Mouse (Mus musculus) forebrain, embryonic 11.5 days (tissue): ENCODE results near the gene Cmtm4. TPM values are rescaled to one million over a fixed set of nuclear protein-coding genes. Genes with fewer than 3 reads are reported as not detected.

Source experiments
- ATAC-seq: fragments of 200-750 bp; cut with Nextera tagmentation; replicated peaks from 2 replicates; pipeline ENCODE4 v1.8.0; 2017; ENCODE audit warnings: moderate TSS enrichment; ENCODE audit not compliant: low FRiP score
- DNase-seq: peaks from one replicate; pipeline ENCODE4 v3.0.0-alpha.2; 2017; ENCODE audit warnings: low spot score
- H3K27ac ChIP-seq: fragments of 300-500 bp; sonication (generic); 2 replicates; pipeline ENCODE4 v1.5.1; 2014; ENCODE audit warnings: low read depth, low read length
- H3K27me3 ChIP-seq: fragments of 300-500 bp; sonication (generic); 2 replicates; pipeline ENCODE4 v1.6.1; 2014; ENCODE audit warnings: mild to moderate bottlenecking, low read length, mixed read lengths; ENCODE audit not compliant: control insufficient read depth, insufficient read depth
- H3K36me3 ChIP-seq: fragments of 300-500 bp; sonication (generic); 2 replicates; pipeline ENCODE4 v1.6.1; 2014; ENCODE audit warnings: mild to moderate bottlenecking, low read length, moderate library complexity, mixed read lengths; ENCODE audit not compliant: control insufficient read depth, insufficient read depth
- H3K4me1 ChIP-seq: fragments of 300-500 bp; sonication (generic); replicated peaks from 2 replicates; pipeline ENCODE4 v1.6.1; 2014; ENCODE audit warnings: low read length, mixed read lengths; ENCODE audit not compliant: control insufficient read depth, insufficient read depth
- H3K4me2 ChIP-seq: fragments of 300-500 bp; sonication (generic); 2 replicates; pipeline ENCODE4 v1.6.1; 2014; ENCODE audit warnings: low read depth, mild to moderate bottlenecking, low read length, moderate library complexity, mixed read lengths; ENCODE audit not compliant: severe bottlenecking
- H3K4me3 ChIP-seq: fragments of 300-500 bp; sonication (generic); 2 replicates; pipeline ENCODE4 v1.5.1; 2014; ENCODE audit warnings: low read depth, low read length
- H3K9ac ChIP-seq: fragments of 300-500 bp; sonication (generic); 2 replicates; pipeline ENCODE4 v1.6.1; 2014; ENCODE audit warnings: low read length
- H3K9me3 ChIP-seq: fragments of 300-500 bp; sonication (generic); 2 replicates; pipeline ENCODE4 v1.6.1; 2016; ENCODE audit warnings: low read length, mixed read lengths; ENCODE audit not compliant: control insufficient read depth
- WGBS: fragments of 180-500 bp; shearing (Covaris S2); extraction: QIAGEN DNeasy Blood & Tissue Kit; methylation state at CpG from one replicate; pipeline ENCODE4 v1.1.7; 2014; 5-methylcytosine and 5-hydroxymethylcytosine counted together
- polyA plus RNA-seq: library from polyadenylated mRNA; unstranded; fragments of >200 nt; fragmentation: Nextera tagmentation; extraction: Ambion mirVana; gene quantifications from 2 replicates; pipeline ENCODE4 v1.2.1, GENCODE M21; 2014

Gene Cmtm4
- polyA plus RNA-seq, 1 experiment from 2014 or later: 3.3 TPM

DNA sequence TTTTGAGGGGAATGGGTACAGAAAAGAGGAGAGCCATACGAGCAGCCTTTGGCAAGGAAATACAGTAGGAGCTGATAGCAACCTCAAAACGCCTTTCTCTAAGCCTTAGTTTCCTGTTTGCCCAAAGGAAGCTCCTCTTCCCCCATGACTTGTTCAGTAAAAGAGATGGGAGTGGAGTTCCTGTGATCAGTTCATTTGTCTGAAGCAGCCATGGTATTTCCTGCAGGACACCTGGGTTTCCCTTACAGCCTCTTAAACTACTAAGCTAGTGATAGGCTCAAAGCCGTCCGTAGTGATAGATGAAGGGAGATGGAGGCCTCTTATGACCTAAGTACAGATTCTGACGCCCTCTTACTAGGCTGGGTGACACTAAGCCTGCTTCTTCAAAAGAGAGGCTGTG, 53.2 kb downstream of the Cmtm4 start:
- WGBS: 85% methylated on average over 5 of the region's 5 CpGs
- no peaks in the 10 kb centered on the region; the same call in 1 of the 2 replicates for H3K4me1 ChIP-seq
- no peak overlapping the region for H3K9ac ChIP-seq
- no peak overlapping the region for H3K27ac ChIP-seq
- H3K9me3 ChIP-seq: no peaks in the 10 kb centered on the region
- H3K4me2 ChIP-seq: no peak overlapping the region
- ATAC-seq: no peak
- H3K4me3 ChIP-seq: no peak overlapping the region
- no peak for DNase-seq
- no peaks in the 10 kb centered on the region for H3K36me3 ChIP-seq
- no peaks in the 10 kb centered on the region for H3K27me3 ChIP-seq

GRCm38 (mm10) chr8:104341678-104342077, 53.9 kb downstream of the Cmtm4 start:
- Histone ChIP-seq H3K9me3 (no peaks in the 10 kb centered on the region), H3K4me2 (peak overlapping the region; percentile 85), H3K4me1 (no peaks in the 10 kb centered on the region; the same call in 1 of the 2 replicates), H3K9ac (peak overlapping the region; percentile 10; the same call in 1 of the 2 replicates), H3K36me3 (no peaks in the 10 kb centered on the region), H3K4me3 (peak overlapping the region; percentile 55; the same call in 1 of the 2 replicates), H3K27ac (no peak overlapping the region), H3K27me3 (no peaks in the 10 kb centered on the region)
- DNase-seq (no peak), ATAC-seq (no peak)
- WGBS: 48% methylated on average over 6 of the region's 6 CpGs

DNA sequence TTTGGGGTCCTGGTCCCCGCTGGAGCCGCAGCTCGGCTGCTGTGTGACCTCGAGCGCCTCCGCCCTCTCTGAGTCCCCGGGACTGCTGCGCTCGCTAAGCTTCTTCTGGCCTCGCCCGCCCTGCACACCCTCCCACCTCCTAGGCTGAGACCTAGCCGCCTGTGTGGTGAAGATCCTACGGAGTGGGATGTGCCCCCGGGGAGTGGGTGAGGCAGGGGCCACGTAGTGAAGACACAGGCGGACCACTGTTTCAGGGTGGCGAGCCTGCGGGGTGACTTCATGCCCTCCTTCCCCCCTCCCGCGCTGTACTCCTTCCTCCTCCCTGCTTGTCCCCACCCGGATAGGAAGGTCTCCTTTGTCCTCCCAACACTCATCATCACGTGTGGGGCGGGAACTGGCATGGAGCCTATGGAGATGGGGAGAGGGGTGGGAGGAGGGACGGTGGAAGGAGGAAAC, 54.5 kb downstream of the Cmtm4 start:
- peak overlapping the region; percentile 55 for H3K4me3 ChIP-seq
- H3K4me2 ChIP-seq: peak overlapping the region; percentile 85
- peak overlapping the region; percentile 31; the same call in 1 of the 2 replicates for H3K27ac ChIP-seq
- DNase-seq (no peak), ATAC-seq (peak; percentile 73)
- H3K36me3 ChIP-seq: no peaks in the 10 kb centered on the region
- H3K9me3 ChIP-seq: no peaks in the 10 kb centered on the region
- no peaks in the 10 kb centered on the region for H3K27me3 ChIP-seq
- no peaks in the 10 kb centered on the region; the same call in 1 of the 2 replicates for H3K4me1 ChIP-seq
- under 1% methylated on average over 22 of the region's 24 CpGs for WGBS
- peak overlapping the region; percentile 74 for H3K9ac ChIP-seq

DNA sequence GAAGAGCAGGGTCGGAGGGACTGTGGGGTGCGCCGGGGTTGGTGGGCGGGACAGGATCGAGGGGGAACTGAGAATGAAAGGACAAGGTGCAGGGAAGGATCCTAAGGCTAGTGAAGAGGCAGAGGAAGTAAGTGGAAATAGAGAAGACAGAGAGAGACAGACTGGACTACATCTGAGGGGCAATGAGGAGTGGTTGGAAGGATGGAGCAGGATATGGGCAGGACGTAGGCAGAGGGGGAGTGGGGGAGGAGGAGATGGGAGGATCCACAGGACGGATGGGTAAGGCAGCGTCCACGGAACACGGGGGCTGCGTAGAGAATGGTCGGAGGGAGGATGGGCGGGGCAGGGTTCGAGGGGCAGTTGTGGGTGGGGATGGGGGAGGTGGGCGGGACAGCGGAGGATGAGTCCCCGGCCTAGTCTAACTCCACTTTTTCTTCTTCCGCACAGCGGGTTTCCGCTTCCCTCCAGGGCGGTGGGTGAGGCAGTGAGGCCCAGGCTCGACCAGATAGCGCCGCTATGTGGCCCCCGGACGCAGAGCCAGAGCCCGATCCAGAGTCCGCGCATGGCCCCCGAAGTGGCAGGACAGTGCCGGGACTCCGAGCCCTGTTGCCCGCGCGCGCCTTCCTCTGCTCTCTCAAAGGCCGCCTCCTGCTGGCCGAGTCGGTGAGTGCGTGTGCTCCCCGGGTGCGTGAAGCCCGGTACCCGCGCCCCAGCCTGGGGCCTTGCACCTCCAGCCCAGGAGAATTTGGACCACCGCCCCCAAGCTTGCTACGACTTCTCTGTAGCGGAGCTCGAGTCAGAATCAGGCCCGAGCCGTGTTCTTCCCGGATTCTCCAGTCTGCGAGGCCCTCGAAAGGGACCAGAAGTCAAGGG, 55.1 kb downstream of the Cmtm4 start:
- Histone ChIP-seq H3K9me3 (no peaks in the 10 kb centered on the region), H3K27ac (peak overlapping the region; percentile 31), H3K4me2 (peak overlapping the region; percentile 85), H3K4me3 (peak overlapping the region; percentile 55), H3K9ac (peak overlapping the region; percentile 74), H3K4me1 (no peaks in the 10 kb centered on the region; the same call in 1 of the 2 replicates), H3K27me3 (no peaks in the 10 kb centered on the region), H3K36me3 (no peaks in the 10 kb centered on the region)
- peak; percentile 80 for ATAC-seq
- under 1% methylated on average over 45 of the region's 54 CpGs for WGBS
- peak; percentile 91 for DNase-seq

- Histone ChIP-seq H3K9me3 (no peaks in the 10 kb centered on the region), H3K4me3 (peak overlapping the region; percentile 55), H3K36me3 (no peaks in the 10 kb centered on the region), H3K9ac (peak overlapping the region; percentile 74), H3K27ac (no peak overlapping the region), H3K4me1 (no peaks in the 10 kb centered on the region; the same call in 1 of the 2 replicates), H3K27me3 (no peaks in the 10 kb centered on the region), H3K4me2 (peak overlapping the region; percentile 85)
- WGBS: 5% methylated on average over 6 of the region's 6 CpGs
- DNase-seq (no peak), ATAC-seq (no peak)
Observed at GRCm38 (mm10) chr8:104339983-104340232, 55.7 kb downstream of the Cmtm4 start.

DNA sequence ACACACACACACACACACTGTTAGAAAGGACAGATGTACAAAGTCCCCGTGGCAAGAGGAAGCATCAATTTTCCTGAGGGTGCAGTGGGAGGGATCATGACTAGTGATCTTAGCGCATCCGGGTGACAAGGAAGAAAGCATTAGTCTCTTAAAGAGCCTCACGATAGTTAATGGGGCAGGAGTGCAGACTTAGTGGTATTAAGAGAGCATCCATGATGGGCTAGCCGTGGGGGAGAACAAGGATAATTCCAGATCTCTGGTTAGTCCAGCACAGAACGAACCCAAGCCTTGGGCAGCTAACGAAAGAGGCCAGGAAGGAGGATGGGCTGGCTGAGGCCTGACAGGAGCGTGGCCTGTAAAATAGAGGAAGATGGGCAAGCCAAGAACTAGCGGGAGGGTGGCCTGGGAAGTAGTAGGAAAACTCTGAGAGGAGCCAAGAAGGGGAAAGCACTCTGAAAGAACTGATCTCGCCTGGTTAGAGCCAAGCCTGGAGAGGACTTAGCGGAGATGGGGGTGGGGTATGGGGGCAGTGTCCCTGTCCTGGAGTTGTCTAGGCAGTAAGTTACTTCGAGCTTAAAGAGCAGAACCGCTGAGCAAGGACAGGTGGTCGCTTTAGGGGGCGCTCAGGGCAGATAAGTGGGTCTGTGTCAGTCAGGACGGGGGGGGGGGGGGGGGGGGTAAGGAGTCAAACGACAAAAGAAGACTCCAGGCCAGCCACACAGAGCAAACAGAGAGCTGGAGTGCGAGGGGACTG, 56.2 kb downstream of the Cmtm4 start, which contains the start of gene Cmtm3:
Cmtm3 (plus strand) TSS at position 182 of the 754 bp plus-strand sequence.
- Histone ChIP-seq H3K36me3 (no peaks in the 10 kb centered on the region), H3K27me3 (no peaks in the 10 kb centered on the region), H3K27ac (no peak within 1 kb of the TSS), H3K4me3 (peak within 1 kb of the TSS; percentile 55), H3K4me2 (peak within 1 kb of the TSS; percentile 85), H3K4me1 (no peaks in the 10 kb centered on the region; the same call in 1 of the 2 replicates), H3K9me3 (no peaks in the 10 kb centered on the region), H3K9ac (peak within 1 kb of the TSS; percentile 74)
- 12% methylated on average over 17 of the region's 18 CpGs for whole genome bisulfite sequencing
- DNase-seq (no peak), ATAC-seq (no peak)

DNA sequence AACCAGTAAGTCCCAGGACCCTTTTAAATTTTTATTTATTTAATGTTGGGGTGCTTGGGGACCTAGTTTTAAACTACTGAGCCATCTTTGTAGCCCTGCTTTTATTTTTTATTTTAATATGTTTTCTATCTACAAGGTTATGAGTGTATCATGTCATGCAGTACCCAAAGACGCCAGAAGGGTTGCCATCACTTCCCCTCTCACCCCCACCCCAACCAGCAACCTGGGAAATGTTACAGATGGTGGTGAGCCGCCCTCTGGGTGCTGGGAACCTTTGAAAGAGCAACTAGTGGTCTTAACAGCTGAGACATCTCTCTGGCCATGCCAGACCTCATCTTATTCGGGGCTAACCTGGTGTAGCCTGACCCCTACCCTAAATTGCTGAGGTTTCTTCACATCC, 57.7 kb downstream of the Cmtm4 start:
- Histone ChIP-seq H3K36me3 (no peaks in the 10 kb centered on the region), H3K4me3 (no peak overlapping the region), H3K4me1 (no peaks in the 10 kb centered on the region; the same call in 1 of the 2 replicates), H3K27ac (no peak overlapping the region), H3K27me3 (no peaks in the 10 kb centered on the region), H3K4me2 (no peak overlapping the region), H3K9ac (no peak overlapping the region), H3K9me3 (no peaks in the 10 kb centered on the region)
- no peak for ATAC-seq
- DNase-seq: no peak
- 51% methylated on average over 3 of the region's 3 CpGs for WGBS

- DNase-seq (no peak), ATAC-seq (no peak)
- no peak overlapping the region for H3K4me2 ChIP-seq
- H3K4me3 ChIP-seq: no peak overlapping the region
- no peaks in the 10 kb centered on the region for H3K27me3 ChIP-seq
- 85% methylated on average over 1 of the region's 1 CpGs for WGBS
- H3K4me1 ChIP-seq: no peaks in the 10 kb centered on the region; the same call in 1 of the 2 replicates
- no peak overlapping the region for H3K9ac ChIP-seq
- no peaks in the 10 kb centered on the region for H3K36me3 ChIP-seq
- no peak overlapping the region for H3K27ac ChIP-seq
- no peaks in the 10 kb centered on the region for H3K9me3 ChIP-seq
Observed at GRCm38 (mm10) chr8:104336806-104337205, 58.8 kb downstream of the Cmtm4 start.
